Mouse (Mus musculus): ENCODE results near the gene Hsdl1. TPM values are rescaled to one million over a fixed set of nuclear protein-coding genes. Genes with fewer than 3 reads are reported as not detected.
A peak's percentile ranks its signal among the peaks of the same experiment; 100 is the strongest.

Hsdl1 gene
- polyA plus RNA-seq, 1 experiment from 2014 or later = 16.6 TPM

DNA sequence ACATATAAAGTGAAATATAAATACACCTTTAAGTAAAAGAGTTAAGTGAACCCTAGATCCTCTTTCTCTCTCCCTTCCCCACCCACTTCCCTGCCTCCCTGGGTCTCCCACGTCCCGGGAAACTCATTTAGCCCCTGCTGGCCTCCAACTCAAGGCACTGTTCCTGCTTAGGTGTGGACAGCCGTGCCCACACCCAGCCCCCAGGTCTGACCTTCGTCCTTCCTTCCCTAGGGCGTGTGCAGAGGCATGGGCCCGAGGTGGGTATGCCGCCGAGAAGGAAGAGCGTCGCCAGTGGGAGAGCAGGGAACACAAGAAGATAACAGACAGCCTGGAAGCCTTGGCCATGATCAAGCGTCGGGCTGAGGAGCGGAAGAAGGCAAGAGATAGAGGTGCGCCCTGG, 15.4 kb upstream of the Hsdl1 start:
- ATAC-seq (ENCODE audit: low read depth) = no peak
- H3K4me3 ChIP-seq (ENCODE audit: low read depth, low read length) = no peak overlapping the region
- H3K4me2 ChIP-seq (ENCODE audit: low read depth, low read length) = no peak overlapping the region

DNA sequence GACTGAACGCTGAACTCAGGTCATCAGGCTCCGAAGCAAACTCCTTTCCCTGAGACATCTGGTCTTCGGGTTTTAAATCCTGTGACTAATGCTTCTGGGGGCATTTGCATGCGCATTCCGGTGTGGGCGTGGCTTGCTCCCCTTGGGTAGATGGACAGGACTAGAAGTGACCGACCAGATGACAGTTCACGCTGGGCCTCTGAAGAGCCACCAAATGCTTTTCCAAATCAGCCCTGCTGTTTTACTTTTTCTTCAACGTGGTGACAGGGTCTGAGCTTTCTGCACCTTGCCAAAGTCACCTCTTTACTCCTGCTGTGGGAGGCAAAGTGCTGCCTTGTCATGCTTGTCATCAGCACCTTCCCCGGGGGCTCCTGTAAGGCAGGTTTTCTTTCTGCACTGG, 13.9 kb upstream of the Hsdl1 start:
- Histone ChIP-seq H3K4me1 (ENCODE audit: control insufficient read depth, low read depth, low read length) (peaks cover 7% of the 10 kb centered on the region), H3K4me3 (ENCODE audit: low read depth, low read length) (no peak overlapping the region), H3K9ac (ENCODE audit: low read depth, low read length) (no peak overlapping the region), H3K36me3 (ENCODE audit: control insufficient read depth, insufficient read depth) (no peaks in the 10 kb centered on the region), H3K9me3 (replicated peaks; ENCODE audit: control insufficient read depth, low read length) (no peaks in the 10 kb centered on the region), H3K27me3 (ENCODE audit: control insufficient read depth, insufficient read depth, low read depth, low read length) (no peaks in the 10 kb centered on the region), H3K27ac (ENCODE audit: low read length) (no peak overlapping the region), H3K4me2 (ENCODE audit: low read depth, low read length) (no peak overlapping the region)
- ATAC-seq (ENCODE audit: low read depth) = no peak
- 42% methylated on average over 10 of the region's 10 CpGs for WGBS (ENCODE audit: insufficient replicate concordance)

More for the DNA sequence above, 15.4 kb upstream of the Hsdl1 start:
- peaks cover 7% of the 10 kb centered on the region for H3K4me1 ChIP-seq (ENCODE audit: control insufficient read depth, low read depth, low read length)
- H3K9ac ChIP-seq (ENCODE audit: low read depth, low read length) = no peak overlapping the region
- no peaks in the 10 kb centered on the region for H3K27me3 ChIP-seq (ENCODE audit: control insufficient read depth, insufficient read depth, low read depth, low read length)
- no peaks in the 10 kb centered on the region for H3K9me3 ChIP-seq (replicated peaks; ENCODE audit: control insufficient read depth, low read length)
- 62% methylated on average over 14 of the region's 14 CpGs for WGBS (ENCODE audit: insufficient replicate concordance)
- no peaks in the 10 kb centered on the region for H3K36me3 ChIP-seq (ENCODE audit: control insufficient read depth, insufficient read depth)
- H3K27ac ChIP-seq (ENCODE audit: low read length) = no peak overlapping the region

DNA sequence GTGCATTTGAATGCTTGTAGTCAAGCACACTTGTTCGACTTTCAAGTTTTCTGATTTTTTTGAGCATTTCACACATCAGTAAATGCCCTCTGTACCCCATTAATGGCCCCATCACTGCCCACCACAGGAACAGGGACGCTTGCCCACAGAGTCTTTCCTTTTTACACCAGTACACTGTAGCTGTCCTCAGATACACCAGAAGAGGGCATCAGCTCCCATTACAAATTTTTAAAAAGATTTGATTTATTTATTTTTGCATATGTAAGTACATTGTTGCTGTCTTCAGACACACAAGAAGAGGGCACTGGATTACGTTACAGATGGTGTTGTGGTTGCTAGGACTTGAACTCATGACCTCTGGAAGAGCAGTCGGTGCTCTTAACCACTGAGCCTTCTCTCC, 13.3 kb upstream of the Hsdl1 start:
- no peak overlapping the region for H3K27ac ChIP-seq (ENCODE audit: low read length)
- no peaks in the 10 kb centered on the region for H3K36me3 ChIP-seq (ENCODE audit: control insufficient read depth, insufficient read depth)
- H3K9ac ChIP-seq (ENCODE audit: low read depth, low read length) = no peak overlapping the region
- 60% methylated on average over 4 of the region's 4 CpGs for WGBS (ENCODE audit: insufficient replicate concordance)
- no peaks in the 10 kb centered on the region for H3K9me3 ChIP-seq (replicated peaks; ENCODE audit: control insufficient read depth, low read length)
- H3K27me3 ChIP-seq (ENCODE audit: control insufficient read depth, insufficient read depth, low read depth, low read length) = no peaks in the 10 kb centered on the region
- no peak overlapping the region for H3K4me2 ChIP-seq (ENCODE audit: low read depth, low read length)
- peaks cover 7% of the 10 kb centered on the region for H3K4me1 ChIP-seq (ENCODE audit: control insufficient read depth, low read depth, low read length)
- no peak overlapping the region for H3K4me3 ChIP-seq (ENCODE audit: low read depth, low read length)
- no peak for ATAC-seq (ENCODE audit: low read depth)

DNA sequence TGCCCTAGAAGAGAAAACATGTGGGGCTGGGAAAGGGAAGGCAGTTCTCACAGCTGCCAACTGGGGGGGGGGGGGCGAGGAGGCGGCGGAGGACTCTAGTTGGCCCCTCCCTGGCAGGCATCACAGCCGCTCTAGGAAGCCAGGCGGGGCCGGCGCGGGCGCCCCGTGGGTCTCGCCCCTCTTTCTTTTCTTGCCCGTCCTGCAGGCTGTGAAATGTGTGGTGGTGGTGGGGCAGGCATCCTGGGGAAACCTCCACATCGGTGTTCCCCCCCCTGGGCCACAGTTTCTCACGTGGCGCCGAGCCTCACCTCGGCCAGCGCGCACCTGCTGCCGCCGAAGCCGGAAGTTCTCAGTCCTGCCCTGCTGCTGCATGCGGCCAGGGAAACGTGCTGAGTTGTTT, 10.9 kb upstream of the Hsdl1 start:
- Histone ChIP-seq H3K27ac (ENCODE audit: low read length) (no peak overlapping the region), H3K27me3 (ENCODE audit: control insufficient read depth, insufficient read depth, low read depth, low read length) (no peaks in the 10 kb centered on the region), H3K4me1 (ENCODE audit: control insufficient read depth, low read depth, low read length) (peaks cover 18% of the 10 kb centered on the region), H3K9me3 (replicated peaks; ENCODE audit: control insufficient read depth, low read length) (no peaks in the 10 kb centered on the region), H3K9ac (ENCODE audit: low read depth, low read length) (peak overlapping the region; percentile 53; the same call in 1 of the 2 replicates), H3K4me2 (ENCODE audit: low read depth, low read length) (peak overlapping the region; percentile 61), H3K4me3 (ENCODE audit: low read depth, low read length) (peak overlapping the region; percentile 54), H3K36me3 (ENCODE audit: control insufficient read depth, insufficient read depth) (no peaks in the 10 kb centered on the region)
- WGBS (ENCODE audit: insufficient replicate concordance) = 16% methylated on average over 24 of the region's 24 CpGs
- peak; percentile 51 for ATAC-seq (ENCODE audit: low read depth)

DNA sequence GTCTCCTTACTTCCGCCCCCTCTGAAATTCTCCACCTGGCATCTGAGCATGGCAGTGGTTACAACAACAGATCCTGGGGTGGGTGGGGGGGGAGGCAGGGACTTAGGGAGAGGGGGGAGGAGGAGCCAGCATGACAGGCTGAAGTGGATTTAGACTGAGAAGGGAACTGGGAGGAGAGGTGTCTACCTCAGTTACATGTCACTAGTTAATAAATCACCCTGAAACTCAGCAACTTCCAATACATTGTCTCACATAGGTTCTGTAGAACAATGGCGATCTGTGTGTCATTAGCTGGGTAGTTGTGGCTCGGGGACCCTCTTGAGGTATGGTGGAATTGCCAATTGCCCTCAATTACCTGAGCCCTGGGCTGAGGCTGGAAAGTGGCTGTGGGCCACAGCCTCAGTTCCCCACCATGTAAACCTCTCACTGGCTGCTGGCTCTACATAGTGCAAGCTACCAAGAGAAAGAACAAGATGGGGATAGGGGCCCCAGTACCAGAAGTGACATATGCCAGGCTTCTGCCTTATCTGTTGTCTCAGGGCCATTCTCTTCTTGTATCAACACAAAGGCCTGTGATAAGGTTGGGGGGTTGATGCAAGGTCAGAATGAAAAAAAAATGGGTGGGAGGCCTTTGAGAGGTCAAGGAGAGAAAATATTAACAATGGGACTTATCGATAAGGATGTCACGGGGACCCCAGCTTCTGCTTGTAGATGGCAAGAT, 5.6 kb upstream of the Hsdl1 start:
- ATAC-seq (ENCODE audit: low read depth) = peak; percentile 75
- WGBS (ENCODE audit: insufficient replicate concordance) = 40% methylated on average over 5 of the region's 5 CpGs
- Histone ChIP-seq H3K36me3 (ENCODE audit: control insufficient read depth, insufficient read depth) (no peaks in the 10 kb centered on the region), H3K4me2 (ENCODE audit: low read depth, low read length) (0 out of 2 replicates have a peak overlapping the region, but pooled peaks have one; percentile 11), H3K9me3 (replicated peaks; ENCODE audit: control insufficient read depth, low read length) (no peaks in the 10 kb centered on the region), H3K4me1 (ENCODE audit: control insufficient read depth, low read depth, low read length) (peaks cover 35% of the 10 kb centered on the region), H3K4me3 (ENCODE audit: low read depth, low read length) (no peak overlapping the region), H3K9ac (ENCODE audit: low read depth, low read length) (no peak overlapping the region), H3K27ac (ENCODE audit: low read length) (no peak overlapping the region), H3K27me3 (ENCODE audit: control insufficient read depth, insufficient read depth, low read depth, low read length) (no peaks in the 10 kb centered on the region)

- H3K9me3 ChIP-seq (replicated peaks; ENCODE audit: control insufficient read depth, low read length) = no peaks in the 10 kb centered on the region
- H3K4me1 ChIP-seq (ENCODE audit: control insufficient read depth, low read depth, low read length) = peaks cover 41% of the 10 kb centered on the region
- 47% methylated on average over 13 of the region's 13 CpGs for WGBS (ENCODE audit: insufficient replicate concordance)
- no peak overlapping the region for H3K4me2 ChIP-seq (ENCODE audit: low read depth, low read length)
- no peaks in the 10 kb centered on the region for H3K36me3 ChIP-seq (ENCODE audit: control insufficient read depth, insufficient read depth)
- H3K9ac ChIP-seq (ENCODE audit: low read depth, low read length) = no peak overlapping the region
- no peak overlapping the region for H3K27ac ChIP-seq (ENCODE audit: low read length)
- H3K4me3 ChIP-seq (ENCODE audit: low read depth, low read length) = no peak overlapping the region
- H3K27me3 ChIP-seq (ENCODE audit: control insufficient read depth, insufficient read depth, low read depth, low read length) = no peaks in the 10 kb centered on the region
- ATAC-seq (ENCODE audit: low read depth) = no peak
Measured at GRCm38 (mm10) chr8:119579096-119579495, 4.1 kb upstream of the Hsdl1 start.

- no peak for ATAC-seq (ENCODE audit: low read depth)
- Histone ChIP-seq H3K9me3 (replicated peaks; ENCODE audit: control insufficient read depth, low read length) (no peaks in the 10 kb centered on the region), H3K27ac (ENCODE audit: low read length) (no peak overlapping the region), H3K36me3 (ENCODE audit: control insufficient read depth, insufficient read depth) (no peaks in the 10 kb centered on the region), H3K4me3 (ENCODE audit: low read depth, low read length) (peak overlapping the region; percentile 77), H3K9ac (ENCODE audit: low read depth, low read length) (peak overlapping the region; percentile 58), H3K4me2 (ENCODE audit: low read depth, low read length) (peak overlapping the region; percentile 94), H3K4me1 (ENCODE audit: control insufficient read depth, low read depth, low read length) (peaks cover 44% of the 10 kb centered on the region), H3K27me3 (ENCODE audit: control insufficient read depth, insufficient read depth, low read depth, low read length) (no peaks in the 10 kb centered on the region)
- WGBS (ENCODE audit: insufficient replicate concordance) = 2% methylated on average over 16 of the region's 16 CpGs
Measured at GRCm38 (mm10) chr8:119575366-119575726, 363 bp upstream of the Hsdl1 start.

DNA sequence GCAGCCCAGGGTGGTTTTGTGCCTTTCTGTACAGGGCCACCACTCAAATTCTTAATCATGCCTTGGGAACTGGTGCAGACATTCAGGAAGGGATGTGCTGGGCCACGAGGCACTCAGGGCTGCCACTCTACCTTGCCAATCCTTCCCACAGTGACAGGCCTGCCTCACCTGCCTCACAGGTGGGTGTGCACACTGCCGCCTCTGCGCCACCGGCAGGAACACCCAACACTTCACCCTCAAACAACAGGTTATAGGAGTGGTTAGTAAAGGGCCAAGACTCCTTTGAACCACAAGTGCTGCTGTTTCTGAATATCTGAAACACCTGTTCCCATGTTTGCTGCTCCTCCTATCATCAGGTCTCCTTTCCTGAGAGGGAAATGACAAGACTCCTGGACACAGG, 2.6 kb downstream of the Hsdl1 start:
- Histone ChIP-seq H3K4me1 (ENCODE audit: control insufficient read depth, low read depth, low read length) (peaks cover 28% of the 10 kb centered on the region), H3K9me3 (replicated peaks; ENCODE audit: control insufficient read depth, low read length) (no peaks in the 10 kb centered on the region), H3K27me3 (ENCODE audit: control insufficient read depth, insufficient read depth, low read depth, low read length) (no peaks in the 10 kb centered on the region), H3K36me3 (ENCODE audit: control insufficient read depth, insufficient read depth) (no peaks in the 10 kb centered on the region), H3K9ac (ENCODE audit: low read depth, low read length) (no peak overlapping the region), H3K27ac (ENCODE audit: low read length) (no peak overlapping the region), H3K4me3 (ENCODE audit: low read depth, low read length) (no peak overlapping the region), H3K4me2 (ENCODE audit: low read depth, low read length) (no peak overlapping the region)
- no peak for ATAC-seq (ENCODE audit: low read depth)
- WGBS (ENCODE audit: insufficient replicate concordance) = 66% methylated on average over 4 of the region's 4 CpGs

GRCm38 (mm10) chr8:119571135-119571534, 3.8 kb downstream of the Hsdl1 start:
- H3K4me3 ChIP-seq (ENCODE audit: low read depth, low read length) = no peak overlapping the region
- H3K4me2 ChIP-seq (ENCODE audit: low read depth, low read length) = no peak overlapping the region
- peaks cover 28% of the 10 kb centered on the region for H3K4me1 ChIP-seq (ENCODE audit: control insufficient read depth, low read depth, low read length)
- H3K9ac ChIP-seq (ENCODE audit: low read depth, low read length) = no peak overlapping the region
- peaks cover 3% of the 10 kb centered on the region for H3K36me3 ChIP-seq (ENCODE audit: control insufficient read depth, insufficient read depth)
- WGBS (ENCODE audit: insufficient replicate concordance) = 38% methylated on average over 6 of the region's 6 CpGs
- no peak overlapping the region for H3K27ac ChIP-seq (ENCODE audit: low read length)
- ATAC-seq (ENCODE audit: low read depth) = no peak
- H3K9me3 ChIP-seq (replicated peaks; ENCODE audit: control insufficient read depth, low read length) = no peaks in the 10 kb centered on the region
- no peaks in the 10 kb centered on the region for H3K27me3 ChIP-seq (ENCODE audit: control insufficient read depth, insufficient read depth, low read depth, low read length)
